In the genomic region with DNA sequence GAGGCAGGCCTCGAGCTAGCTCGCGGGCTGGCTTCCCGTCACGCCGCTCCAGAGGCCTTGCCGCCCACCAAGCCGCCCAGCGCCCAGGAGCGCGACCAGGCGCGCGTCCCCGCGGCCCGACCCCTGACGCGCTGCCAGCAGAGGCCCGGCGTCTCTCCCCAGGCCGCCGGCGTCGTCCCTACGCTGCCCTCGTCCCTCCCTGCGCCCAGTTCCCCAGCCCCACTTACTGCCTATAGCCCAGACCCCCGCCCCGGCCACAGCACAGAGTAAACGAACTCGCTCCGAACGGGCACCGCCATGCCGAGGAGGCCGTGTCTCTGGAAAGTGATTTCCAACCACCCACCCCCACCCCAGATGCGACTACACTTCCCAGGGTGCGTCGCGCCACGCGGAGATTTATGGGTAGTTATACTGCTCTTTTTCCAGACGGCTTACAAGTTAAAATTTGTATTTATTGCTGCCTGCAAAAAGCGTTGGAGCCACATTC, we compare ENCODE assay signal across 8 mouse cellular contexts. TPM values are rescaled to one million over a fixed set of nuclear protein-coding genes. Genes with fewer than 3 reads are reported as not detected.
DNase-seq lines count a peak whose midpoint lies in the region; ATAC-seq and TF ChIP-seq lines count a peak whose summit lies in the region.

A gene (minus strand): TSS at position 341 of the 487 bp plus-strand sequence.

- H3K4me1 ChIP-seq in ES-Bruce4 (ENCODE audit: control insufficient read depth, insufficient read depth, low read length), result no peaks in the 10 kb centered on the region
- peaks cover 6% of the 10 kb centered on the region; the same call in 1 of the 2 replicates for H3K4me1 ChIP-seq in forebrain, embryonic 14.5 days (ENCODE audit: control insufficient read depth, insufficient read depth, low read length)

- H3K9me3 ChIP-seq in ES-Bruce4 (replicated peaks; ENCODE audit: control insufficient read depth, insufficient read depth, low read length, poor library complexity, severe bottlenecking), result no peaks in the 10 kb centered on the region
- no peaks in the 10 kb centered on the region for H3K9me3 ChIP-seq in forebrain, embryonic 14.5 days (replicated peaks; ENCODE audit: control insufficient read depth, low read length)

- no peak for TF ChIP-seq CTCF in ES-Bruce4 (IDR thresholded peaks at IDR 0.05; ENCODE audit: low read depth, low read length)

- TF ChIP-seq POLR2A in ES-Bruce4 (IDR thresholded peaks at IDR 0.05; ENCODE audit: insufficient read depth, low read length), result no peak

- peak; percentile 90 for DNase-seq in forebrain, embryonic 14.5 days (ENCODE audit: low spot score)
- peak; percentile 87 to 88 for DNase-seq in heart, postnatal 14 days
- peak; percentile 71 for DNase-seq in layer of hippocampus, adult 11-12 months (ENCODE audit: low spot score)
- peak; percentile 68 to 71 for DNase-seq in lung, adult 18-20 months
- peak; percentile 50 to 57 for DNase-seq in thymus, adult 18-20 months

- intact Hi-C loops in heart, postnatal 14 days (cut with DNase I), result no loop called here

- H3K27ac ChIP-seq in ES-Bruce4 (ENCODE audit: insufficient read depth, low read length), result no peak within 1 kb of the TSS
- H3K27ac ChIP-seq in forebrain, embryonic 14.5 days (ENCODE audit: low read depth, low read length), result peak within 1 kb of the TSS; percentile 92

- under 1% methylated on average over 45 of the region's 45 CpGs for WGBS in forebrain, embryonic 14.5 days

- H3K27me3 ChIP-seq in ES-Bruce4 (ENCODE audit: control insufficient read depth, insufficient read depth, low read length, poor library complexity, severe bottlenecking), result no peaks in the 10 kb centered on the region
- no peaks in the 10 kb centered on the region for H3K27me3 ChIP-seq in forebrain, embryonic 14.5 days (replicated peaks; ENCODE audit: control insufficient read depth, insufficient read depth, low read length)

- no peaks in the 10 kb centered on the region for H3K36me3 ChIP-seq in ES-Bruce4 (ENCODE audit: control insufficient read depth, insufficient read depth, low read length, poor library complexity, severe bottlenecking)
- H3K36me3 ChIP-seq in forebrain, embryonic 14.5 days (ENCODE audit: control insufficient read depth, insufficient read depth, low read length), result peaks cover 11% of the 10 kb centered on the region

- H3K4me3 ChIP-seq in ES-Bruce4 (ENCODE audit: low read depth, low read length), result peak within 1 kb of the TSS; percentile 74
- peak within 1 kb of the TSS; percentile 60 for H3K4me3 ChIP-seq in forebrain, embryonic 14.5 days (ENCODE audit: low read depth, low read length)

- TF ChIP-seq EP300 in ES-Bruce4 (IDR thresholded peaks at IDR 0.05; ENCODE audit: insufficient read depth, low read depth, low read length), result no peak

- H3K4me2 ChIP-seq in forebrain, embryonic 14.5 days (ENCODE audit: low read length), result peak within 1 kb of the TSS; percentile 64

- peak within 1 kb of the TSS; percentile 97 for H3K9ac ChIP-seq in ES-Bruce4 (ENCODE audit: low read depth, poor library complexity, severe bottlenecking)
- peak within 1 kb of the TSS; percentile 90 for H3K9ac ChIP-seq in forebrain, embryonic 14.5 days (ENCODE audit: low read length)

- ATAC-seq in cerebellum, adult (ENCODE audit: insufficient number of reproducible peaks, low FRiP score, low TSS enrichment), result peak; percentile 87
- peak; percentile 97 for ATAC-seq in forebrain, embryonic 14.5 days
- peak; percentile 67; the same call in 1 of the 2 replicates for ATAC-seq in neutrophil, adult 5-6 weeks (ENCODE audit: extremely low read depth, insufficient number of reproducible peaks, low FRiP score, poor library complexity, severe bottlenecking)

RNA-seq across cellular contexts. Expression of the gene that starts here (rescaled TPM):
- polyA plus RNA-seq in ES-Bruce4 (2011; ENCODE audit: insufficient read depth, insufficient read length, low read depth, missing spikeins), result 18.2 and 19.6 TPM in 2 replicates
- 16.4 and 18.5 TPM in 2 replicates for polyA plus RNA-seq in forebrain, embryonic 14.5 days (2014; fragmentation: Nextera tagmentation; extraction: Ambion mirVana)
- 10 to 100 TPM; 17.2 to 22.7 TPM for total RNA-seq in heart, postnatal 14 days (2021)
- 24.6 and 27.8 TPM in 2 replicates for total RNA-seq in neutrophil, adult 5-6 weeks (2017)
